In genomic region chrX:50537785-50538159, GRCm38 (mm10) we compare ENCODE assay signal across 8 mouse cellular contexts.
DNase-seq lines count a peak whose midpoint lies in the region; ATAC-seq and TF ChIP-seq lines count a peak whose summit lies in the region.
"Not testable (repeated sequence)": the region's sequence is repeated elsewhere in the genome, so short reads cannot be mapped to it uniquely, and the experiment has no call there.

No protein-coding gene starts in this region.

- TF ChIP-seq EP300 in lung, postnatal 0 days (IDR thresholded peaks at IDR 0.05) = not testable (repeated sequence)

- not testable (repeated sequence) for ATAC-seq in heart, embryonic 12.5 days (ENCODE audit: insufficient number of reproducible peaks, low FRiP score); limb, embryonic 12.5 days (ENCODE audit: insufficient number of reproducible peaks, insufficient read depth, low FRiP score, low TSS enrichment, low read depth); lung, postnatal 0 days; neural tube, embryonic 11.5 days (ENCODE audit: insufficient read depth, low FRiP score, low TSS enrichment)

- H3K27me3 ChIP-seq in heart, embryonic 12.5 days (replicated peaks); limb, embryonic 12.5 days; lung, postnatal 0 days (replicated peaks; ENCODE audit: insufficient read depth, low read length); neural tube, embryonic 11.5 days (ENCODE audit: control insufficient read depth, insufficient read depth, low read length); thymus, adult 2 months (ENCODE audit: control insufficient read depth, insufficient read depth, low read length): not testable (repeated sequence)

- H3K36me3 ChIP-seq in heart, embryonic 12.5 days; limb, embryonic 12.5 days; lung, postnatal 0 days (ENCODE audit: insufficient read depth, low read length); neural tube, embryonic 11.5 days (ENCODE audit: control insufficient read depth, insufficient read depth, low read length); thymus, adult 2 months (ENCODE audit: control insufficient read depth, insufficient read depth, low read length): not testable (repeated sequence)

- TF ChIP-seq POLR2A in embryonic fibroblast, embryonic 13.5 days (IDR thresholded peaks at IDR 0.05; ENCODE audit: low read depth, low read length); thymus, adult 2 months (IDR thresholded peaks at IDR 0.05; ENCODE audit: control insufficient read depth, extremely low read depth, insufficient read depth, low read length, poor library complexity): not testable (repeated sequence)

- H3K4me2 ChIP-seq in heart, embryonic 12.5 days = peak overlapping the region; percentile 48
- H3K4me2 ChIP-seq in limb, embryonic 12.5 days = peak overlapping the region; percentile 32
- H3K4me2 ChIP-seq in lung, postnatal 0 days (replicated peaks; ENCODE audit: low read depth, low read length) = peak overlapping the region; percentile 44
- peak overlapping the region; percentile 14 for H3K4me2 ChIP-seq in neural tube, embryonic 11.5 days (ENCODE audit: low read depth)

- H3K4me1 ChIP-seq in embryonic fibroblast, embryonic 13.5 days (ENCODE audit: control insufficient read depth, insufficient read depth, low read length); heart, embryonic 12.5 days (replicated peaks); limb, embryonic 12.5 days (replicated peaks); lung, postnatal 0 days (ENCODE audit: insufficient read depth, low read depth, low read length); neural tube, embryonic 11.5 days (ENCODE audit: control insufficient read depth, insufficient read depth, low read length); thymus, adult 2 months (replicated peaks; ENCODE audit: control insufficient read depth, insufficient read depth, low read length): not testable (repeated sequence)

- H3K9ac ChIP-seq in heart, embryonic 12.5 days; limb, embryonic 12.5 days (replicated peaks); lung, postnatal 0 days (replicated peaks; ENCODE audit: low read depth); neural tube, embryonic 11.5 days (ENCODE audit: low read length): not testable (repeated sequence)

- TF ChIP-seq CTCF in embryonic fibroblast, embryonic 13.5 days (IDR thresholded peaks at IDR 0.05; ENCODE audit: borderline replicate concordance, insufficient read depth, low read length); lung, postnatal 0 days (IDR thresholded peaks at IDR 0.05); thymus, adult 2 months (IDR thresholded peaks at IDR 0.05; ENCODE audit: borderline replicate concordance, control insufficient read depth, extremely low read depth, insufficient read depth, low read length, poor library complexity): not testable (repeated sequence)

- DNase-seq in T-cell, adult 2 months (ENCODE audit: low spot score) = peak; percentile 5
- DNase-seq in induced T-regulatory cell, adult 2 months (ENCODE audit: low read depth) = peak; percentile 21
- DNase-seq in lung, postnatal 0 days (ENCODE audit: low spot score); neural tube, embryonic 11.5 days (ENCODE audit: low spot score); thymus, adult 2 months: not testable (repeated sequence)

- WGBS in heart, embryonic 12.5 days = 44% methylated on average over 4 of the region's 4 CpGs
- 54% methylated on average over 4 of the region's 4 CpGs for WGBS in limb, embryonic 12.5 days
- 47% methylated on average over 4 of the region's 4 CpGs for WGBS in lung, postnatal 0 days
- WGBS in neural tube, embryonic 11.5 days = 61% methylated on average over 4 of the region's 4 CpGs
- 29% methylated on average over 4 of the region's 4 CpGs for WGBS in thymus, adult 2 months

- H3K4me3 ChIP-seq in embryonic fibroblast, embryonic 13.5 days (ENCODE audit: insufficient read depth, low read length) = peak overlapping the region; percentile 87
- H3K4me3 ChIP-seq in heart, embryonic 12.5 days = peak overlapping the region; percentile 42
- peak overlapping the region; percentile 41 for H3K4me3 ChIP-seq in limb, embryonic 12.5 days (replicated peaks)
- H3K4me3 ChIP-seq in lung, postnatal 0 days (ENCODE audit: low read depth, low read length) = peak overlapping the region; percentile 30; the same call in 1 of the 2 replicates
- H3K4me3 ChIP-seq in neural tube, embryonic 11.5 days (ENCODE audit: low read depth, low read length) = peak overlapping the region; percentile 31
- peak overlapping the region; percentile 79; the same call in 1 of the 2 replicates for H3K4me3 ChIP-seq in thymus, adult 2 months (ENCODE audit: control insufficient read depth, insufficient read depth, low read length)

- not testable (repeated sequence) for H3K27ac ChIP-seq in embryonic fibroblast, embryonic 13.5 days (ENCODE audit: insufficient read depth, low read length); heart, embryonic 12.5 days (ENCODE audit: poor library complexity, severe bottlenecking); limb, embryonic 12.5 days; lung, postnatal 0 days (ENCODE audit: low read length); neural tube, embryonic 11.5 days (ENCODE audit: low read depth, low read length); thymus, adult 2 months (ENCODE audit: control insufficient read depth, insufficient read depth, low read length)

- not testable (repeated sequence) for H3K9me3 ChIP-seq in heart, embryonic 12.5 days (replicated peaks); limb, embryonic 12.5 days; lung, postnatal 0 days (ENCODE audit: low read length); neural tube, embryonic 11.5 days (ENCODE audit: control insufficient read depth, low read length)

Comparison
In these comparisons a context has a peak if more than half of its experiments do, and no peak if none do; other contexts are left out.
1. H3K4me3 ChIP-seq: peak in every context shown above with its lines; median percentile 87 in embryonic fibroblast, embryonic 13.5 days; 79 in thymus, adult 2 months; 42 in heart, embryonic 12.5 days; 41 in limb, embryonic 12.5 days; 31 in neural tube, embryonic 11.5 days; 30 in lung, postnatal 0 days.